Mouse (Mus musculus) megakaryocyte, embryonic 14.5 days (primary cell): ENCODE results near the gene Ropn1.

Experiments
- FLI1 ChIP-seq: IDR thresholded peaks from 2 replicates; pipeline ENCODE4 v1.6.1; 2012; ENCODE audit warnings: low read length, inconsistent platforms, mixed read lengths
- GATA1 ChIP-seq: IDR thresholded peaks from 3 replicates; pipeline ENCODE4 v1.6.1; 2012; ENCODE audit warnings: mixed read lengths, low read length, inconsistent platforms, borderline replicate concordance

- no peak for TF ChIP-seq FLI1
- no peak for TF ChIP-seq GATA1
Measured at GRCm38 (mm10) chr16:34610137-34610536, 39.6 kb upstream of the Ropn1 start.
